Mouse (Mus musculus) retina, postnatal 7 days (tissue): ENCODE data around the gene Fam83c.

Experiments
- DNase-seq: peaks from one replicate; pipeline ENCODE4 v3.0.0-alpha.2; 2012; ENCODE audit warnings: low read depth, low spot score

Gene Fam83c

DNA sequence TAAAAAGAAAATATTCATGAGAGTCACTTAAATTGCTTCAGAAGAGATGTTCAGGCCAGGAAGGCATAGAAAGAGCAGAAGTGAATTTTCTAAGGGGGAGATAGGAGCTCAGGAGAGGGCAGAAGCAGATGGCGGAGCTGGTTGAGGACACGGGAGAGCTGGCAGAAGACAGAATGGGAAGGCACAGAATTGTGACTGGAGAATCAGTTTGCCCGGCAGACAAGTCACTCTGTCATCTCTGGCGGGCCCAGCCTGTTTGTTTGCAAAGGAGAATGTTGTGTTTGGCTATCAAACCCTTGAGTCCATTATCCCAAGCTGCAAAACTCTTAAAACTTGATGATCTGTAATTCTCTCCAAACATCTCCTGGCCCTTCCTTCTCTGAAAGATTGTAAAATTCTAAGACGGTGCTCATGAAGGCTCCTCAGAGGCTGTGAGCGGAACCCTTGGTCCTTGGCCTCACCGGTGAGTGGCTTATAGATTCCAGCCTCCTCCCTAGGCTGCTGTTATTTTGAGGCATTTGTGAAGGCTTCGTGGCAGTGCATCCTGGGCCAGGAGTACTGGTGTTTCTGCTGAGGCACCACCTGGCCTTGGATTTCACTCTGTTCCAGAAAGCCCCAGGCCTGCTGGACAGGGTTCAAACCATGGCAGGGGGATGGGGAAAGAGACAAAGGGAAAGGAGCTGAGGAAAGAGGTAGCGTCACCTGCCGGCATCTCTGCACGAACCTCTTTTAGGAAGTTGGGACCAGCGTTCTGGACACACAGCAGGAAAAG, 39.8 kb downstream of the Fam83c start:
- DNase-seq = no peak

DNA sequence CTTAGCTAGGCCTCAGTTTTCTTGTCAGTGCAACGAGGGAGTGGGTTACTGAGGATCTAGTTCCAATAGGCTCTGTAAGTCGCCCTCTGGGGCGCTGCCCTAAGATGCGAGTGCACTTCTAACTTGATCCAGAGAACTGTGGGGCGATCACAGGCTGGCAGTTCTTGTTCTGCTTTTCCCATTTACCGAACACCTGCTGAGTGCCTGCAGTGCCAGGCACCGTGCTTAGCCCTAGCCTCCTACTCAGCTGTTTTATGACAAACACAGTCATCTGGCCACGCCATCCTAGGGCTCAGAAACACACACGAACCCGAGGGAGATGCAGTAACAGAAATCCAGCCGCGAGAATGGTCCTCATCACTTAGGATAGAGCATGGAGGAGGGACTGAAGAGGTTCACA, 41.8 kb downstream of the Fam83c start:
- DNase-seq = no peak

DNA sequence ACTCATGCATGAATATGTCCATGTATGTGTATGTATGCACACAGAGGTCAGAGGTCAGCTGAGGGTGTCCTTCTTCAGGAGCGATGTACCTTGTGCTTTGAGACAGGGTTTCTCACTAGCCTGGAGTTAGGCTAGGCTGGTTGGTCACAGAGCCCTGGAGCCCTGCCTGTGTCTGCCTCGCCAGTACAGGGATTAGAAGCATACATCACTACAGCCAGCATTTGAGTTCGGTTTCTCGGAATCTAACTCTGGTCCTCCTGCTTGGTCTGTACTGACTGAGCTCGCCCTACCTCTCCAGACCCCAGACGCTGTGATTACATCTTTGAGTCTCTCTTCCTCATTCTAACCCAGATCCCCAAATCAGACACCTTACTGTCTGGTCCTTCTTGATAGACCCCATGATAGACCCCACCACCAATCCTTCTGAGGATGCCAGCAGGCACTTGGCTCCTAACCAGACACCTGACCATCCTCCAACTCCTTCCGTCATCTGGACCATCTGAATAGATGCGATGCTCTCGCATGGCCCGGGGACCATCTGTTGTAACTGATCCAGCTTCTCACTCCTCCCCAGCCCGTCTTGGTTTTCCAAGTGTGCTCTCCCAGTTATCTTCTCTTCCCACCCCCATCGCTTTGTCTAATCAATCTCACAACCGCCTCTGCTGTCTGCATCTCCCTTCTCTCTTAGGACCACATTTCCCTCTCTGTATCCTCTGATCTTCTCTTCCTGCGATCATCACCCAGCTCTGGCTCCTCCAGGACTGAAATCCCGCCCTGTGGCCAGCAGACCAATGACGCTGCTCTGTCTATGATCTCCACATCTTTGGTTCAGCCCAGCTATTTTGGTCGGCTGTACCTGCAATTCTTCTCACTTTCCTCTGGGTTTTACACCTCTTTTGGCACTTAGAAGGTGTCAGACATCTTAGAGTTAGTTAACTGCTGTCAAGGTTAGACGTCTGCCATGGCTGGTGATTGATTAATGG, 46.4 kb downstream of the Fam83c start:
- DNase-seq = no peak

DNA sequence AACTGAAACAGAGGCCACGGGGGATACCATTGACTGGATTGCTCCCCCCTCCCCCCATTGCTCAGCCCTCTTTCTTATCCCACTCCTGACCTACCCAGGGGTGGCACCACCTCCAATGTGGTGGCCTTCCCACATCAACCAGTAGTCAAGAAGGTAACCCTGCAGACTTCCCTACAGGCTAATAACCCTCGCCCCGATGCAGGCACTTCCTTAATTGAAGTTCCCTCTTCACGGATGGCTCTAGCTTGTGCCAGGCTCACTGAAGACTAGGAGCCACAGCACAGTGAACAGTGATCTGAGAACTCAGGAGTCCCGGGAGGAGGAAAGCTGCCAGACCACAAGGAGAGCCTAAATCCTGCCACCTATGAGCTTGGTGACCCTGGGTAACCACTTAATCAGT, 47.7 kb downstream of the Fam83c start:
- no peak for DNase-seq

DNA sequence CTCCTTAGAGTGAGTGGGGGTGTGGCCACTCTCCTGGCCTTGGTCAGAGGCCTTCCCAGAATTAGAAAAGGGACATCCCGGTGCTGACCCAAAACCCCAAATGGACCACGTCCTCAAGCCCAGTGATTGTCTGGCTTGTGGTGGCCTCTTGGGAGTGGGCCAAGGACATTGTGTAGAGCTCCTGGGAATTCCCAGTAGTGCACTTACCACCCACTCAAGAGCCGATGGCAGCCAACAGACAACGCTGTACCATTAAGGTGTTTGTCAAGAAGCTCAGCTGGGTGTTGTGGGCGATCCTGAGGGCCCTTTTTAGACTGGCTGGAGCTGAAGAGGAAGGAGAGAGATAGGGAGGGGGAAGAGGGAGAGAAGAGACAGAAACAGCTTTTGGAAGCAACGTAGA, 50.1 kb downstream of the Fam83c start:
- no peak for DNase-seq

DNA sequence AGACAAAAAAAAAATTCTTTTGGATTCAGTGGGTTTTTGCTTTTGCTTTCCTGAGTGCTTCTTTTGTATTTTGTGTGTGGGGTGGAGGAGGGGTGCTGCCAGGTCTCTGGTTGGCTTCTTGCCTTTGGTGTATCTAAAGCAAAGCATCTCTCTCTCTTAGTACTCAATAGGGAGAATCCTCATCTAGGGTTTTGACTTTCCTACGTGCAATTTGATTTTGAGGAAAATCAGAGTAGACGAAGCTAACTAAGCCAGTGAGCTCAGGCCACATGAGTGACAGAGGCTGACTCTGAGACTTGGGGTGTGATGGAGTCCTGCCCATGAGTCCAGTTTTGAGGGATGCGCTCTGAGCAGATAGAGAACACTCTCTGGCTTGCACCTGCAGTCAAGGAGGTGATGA, 55.1 kb downstream of the Fam83c start:
- DNase-seq = no peak

DNA sequence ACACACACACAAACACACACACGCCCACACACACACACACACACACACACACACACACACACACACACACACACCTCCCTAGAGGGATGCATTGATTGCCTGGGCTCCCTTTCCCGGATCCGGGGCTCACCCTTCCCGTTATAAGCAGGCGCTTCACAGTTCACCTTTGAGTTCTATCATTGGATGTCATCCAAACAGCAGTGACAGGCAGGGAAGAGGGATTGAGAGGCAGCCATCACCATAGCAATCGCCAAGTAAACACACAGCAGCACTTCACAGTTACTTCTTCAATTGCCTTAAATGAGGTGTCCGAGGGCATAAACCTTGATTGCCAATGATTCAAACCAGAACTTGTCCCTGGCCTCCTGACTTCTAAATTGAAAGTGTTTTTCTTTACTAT, 55.6 kb downstream of the Fam83c start:
- DNase-seq = no peak

DNA sequence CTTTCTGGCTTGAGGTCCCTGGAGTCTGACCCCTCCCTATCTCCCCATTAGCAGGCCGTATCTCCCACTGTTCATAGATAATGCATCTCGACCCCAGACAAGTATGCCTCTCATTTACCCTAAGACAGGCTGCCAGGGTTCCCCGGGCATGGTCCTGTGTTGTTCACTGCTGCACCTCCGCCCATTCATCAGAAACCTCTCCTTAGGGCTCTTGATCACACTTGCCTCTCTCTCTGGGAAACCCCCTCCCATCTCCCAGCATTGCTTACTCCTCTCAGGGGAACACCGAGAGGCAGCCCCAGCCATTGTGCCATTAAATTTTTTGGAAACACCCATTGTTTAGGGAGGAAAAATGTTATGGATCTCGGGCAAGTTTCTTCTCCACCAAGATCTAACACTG, 56.6 kb downstream of the Fam83c start:
- DNase-seq = no peak

DNA sequence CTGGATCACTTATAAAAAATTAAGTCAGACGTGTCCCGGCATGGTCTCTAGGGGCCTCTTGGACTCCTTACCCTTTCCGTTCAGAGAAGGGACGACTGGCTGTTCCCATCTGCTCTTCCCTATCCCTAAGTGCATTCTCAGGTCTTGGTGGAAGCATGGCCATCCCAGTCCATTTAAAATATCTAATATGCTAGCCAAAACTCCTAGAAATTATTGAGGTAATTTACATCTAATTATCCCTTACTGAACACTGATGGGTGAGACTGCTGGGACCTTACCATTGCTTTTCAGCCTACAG, 57.0 kb downstream of the Fam83c start:
- DNase-seq = no peak
